18 mouse cellular contexts compared by ENCODE assay signal in the genomic region with DNA sequence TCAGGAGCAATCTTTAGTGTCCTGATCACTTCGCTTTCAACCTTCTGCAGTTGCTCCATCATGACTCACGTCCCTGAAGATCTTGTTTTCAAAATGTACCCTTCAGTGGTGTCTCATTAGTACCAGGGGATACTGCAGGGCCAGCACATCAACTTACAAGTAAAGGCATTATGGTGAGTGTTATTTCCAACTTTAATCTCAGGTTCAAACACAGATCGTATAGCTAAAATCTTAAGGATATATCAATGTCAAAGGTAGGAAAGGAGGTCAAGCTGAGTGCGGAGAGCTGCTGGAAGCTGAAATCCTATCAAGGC.
DNase-seq lines count a peak whose midpoint lies in the region; ATAC-seq and TF ChIP-seq lines count a peak whose summit lies in the region.
"Had no signal": no experiment of that assay in that cellular context is flagged by ENCODE, and none has a peak within 500 bp of the region (broad histone marks: within the 10 kb centered on the region; RNA-seq: fewer than 3 reads in every experiment).

No protein-coding gene starts in this region.

- no peak for TF ChIP-seq CTCF in cortical plate, adult 2 months (IDR thresholded peaks at IDR 0.05; ENCODE audit: extremely low read depth, insufficient read depth, low read length)
- TF ChIP-seq CTCF in forebrain, postnatal 0 days (IDR thresholded peaks at IDR 0.05; ENCODE audit: low read depth): no peak

- H3K4me1 ChIP-seq in forebrain, embryonic 14.5 days (ENCODE audit: control insufficient read depth, insufficient read depth, low read length): peaks cover 7% of the 10 kb centered on the region
- no peaks in the 10 kb centered on the region for H3K4me1 ChIP-seq in forebrain, embryonic 12.5 days
- peaks cover 0 to 13% of the 10 kb centered on the region in 2 experiments; a peak in 2 of 4 replicates for H3K4me1 ChIP-seq in heart, embryonic 14.5 days (ENCODE audit: control insufficient read depth in 2 of 2, insufficient read depth in 2 of 2, low read length in 2 of 2)
- H3K4me1 ChIP-seq in cortical plate, adult 2 months (ENCODE audit: control insufficient read depth, insufficient read depth, low read length): peaks cover 4% of the 10 kb centered on the region; the same call in 1 of the 2 replicates
- peaks cover 7% of the 10 kb centered on the region; the same call in 1 of the 2 replicates for H3K4me1 ChIP-seq in forebrain, postnatal 0 days (ENCODE audit: insufficient read depth)
- no peaks in the 10 kb centered on the region for H3K4me1 ChIP-seq in hindbrain, embryonic 13.5 days (replicated peaks)
- H3K4me1 ChIP-seq: embryonic facial prominence, embryonic 13.5 days had no signal

- ATAC-seq in forebrain, embryonic 14.5 days: no peak; the same call in 1 of the 2 replicates
- ATAC-seq in forebrain, embryonic 12.5 days (ENCODE audit: low FRiP score): no peak
- ATAC-seq in heart, embryonic 14.5 days (ENCODE audit: insufficient number of reproducible peaks, insufficient read depth, low FRiP score, low read depth): no peak
- no peak for ATAC-seq in forebrain, postnatal 0 days
- ATAC-seq in hindbrain, embryonic 13.5 days (ENCODE audit: low FRiP score): no peak
- ATAC-seq: hindbrain, embryonic 16.5 days; inflammation-experienced regulatory T-cells, adult 6 months; intestine, postnatal 0 days had no signal

- 78% methylated on average over 4 of the region's 4 CpGs for WGBS in forebrain, embryonic 14.5 days
- WGBS in forebrain, embryonic 12.5 days: 87% methylated on average over 4 of the region's 4 CpGs
- WGBS in heart, embryonic 14.5 days: 63% methylated on average over 4 of the region's 4 CpGs
- WGBS in forebrain, postnatal 0 days: 66% methylated on average over 4 of the region's 4 CpGs
- 87% methylated on average over 4 of the region's 4 CpGs for WGBS in hindbrain, embryonic 13.5 days

- H3K4me3 ChIP-seq in forebrain, embryonic 14.5 days (ENCODE audit: low read depth, low read length): no peak overlapping the region
- H3K4me3 ChIP-seq in forebrain, embryonic 12.5 days (replicated peaks): no peak overlapping the region
- H3K4me3 ChIP-seq in heart, embryonic 14.5 days (ENCODE audit: control insufficient read depth in 1 of 2, insufficient read depth in 1 of 2, low read depth in 1 of 2, low read length in 2 of 2): no peak overlapping the region
- H3K4me3 ChIP-seq in cortical plate, adult 2 months (ENCODE audit: insufficient read depth, low read length): no peak overlapping the region
- H3K4me3 ChIP-seq in forebrain, postnatal 0 days (ENCODE audit: low read depth, low read length): no peak overlapping the region
- no peak overlapping the region for H3K4me3 ChIP-seq in hindbrain, embryonic 13.5 days
- H3K4me3 ChIP-seq: embryonic facial prominence, embryonic 13.5 days had no signal

- H3K9me3 ChIP-seq in forebrain, embryonic 14.5 days (replicated peaks; ENCODE audit: control insufficient read depth, low read length): no peaks in the 10 kb centered on the region
- H3K9me3 ChIP-seq in forebrain, embryonic 12.5 days: no peaks in the 10 kb centered on the region
- no peaks in the 10 kb centered on the region for H3K9me3 ChIP-seq in heart, embryonic 14.5 days (ENCODE audit: control insufficient read depth, low read length)
- H3K9me3 ChIP-seq in forebrain, postnatal 0 days (ENCODE audit: low read length): no peaks in the 10 kb centered on the region
- no peaks in the 10 kb centered on the region for H3K9me3 ChIP-seq in hindbrain, embryonic 13.5 days
- H3K9me3 ChIP-seq: embryonic facial prominence, embryonic 13.5 days had no signal

- no peak overlapping the region for H3K4me2 ChIP-seq in forebrain, embryonic 14.5 days (ENCODE audit: low read length)
- no peak overlapping the region for H3K4me2 ChIP-seq in forebrain, embryonic 12.5 days
- no peak overlapping the region for H3K4me2 ChIP-seq in heart, embryonic 14.5 days (ENCODE audit: low read length)
- no peak overlapping the region for H3K4me2 ChIP-seq in forebrain, postnatal 0 days (ENCODE audit: low read depth)
- H3K4me2 ChIP-seq in hindbrain, embryonic 13.5 days: no peak overlapping the region
- H3K4me2 ChIP-seq: embryonic facial prominence, embryonic 13.5 days; heart, embryonic 11.5 days had no signal

- H3K9ac ChIP-seq in forebrain, embryonic 14.5 days (ENCODE audit: low read length): no peak overlapping the region
- no peak overlapping the region for H3K9ac ChIP-seq in forebrain, embryonic 12.5 days
- H3K9ac ChIP-seq in heart, embryonic 14.5 days (ENCODE audit: low read length): no peak overlapping the region
- H3K9ac ChIP-seq in forebrain, postnatal 0 days: no peak overlapping the region
- no peak overlapping the region for H3K9ac ChIP-seq in hindbrain, embryonic 13.5 days
- H3K9ac ChIP-seq: embryonic facial prominence, embryonic 13.5 days had no signal

- H3K27me3 ChIP-seq in forebrain, embryonic 14.5 days (replicated peaks; ENCODE audit: control insufficient read depth, insufficient read depth, low read length): no peaks in the 10 kb centered on the region
- H3K27me3 ChIP-seq in forebrain, embryonic 12.5 days: no peaks in the 10 kb centered on the region
- no peaks in the 10 kb centered on the region for H3K27me3 ChIP-seq in heart, embryonic 14.5 days (ENCODE audit: control insufficient read depth, insufficient read depth, low read length)
- H3K27me3 ChIP-seq in forebrain, postnatal 0 days (ENCODE audit: insufficient read depth, low read length): no peaks in the 10 kb centered on the region
- H3K27me3 ChIP-seq in hindbrain, embryonic 13.5 days: no peaks in the 10 kb centered on the region
- H3K27me3 ChIP-seq: embryonic facial prominence, embryonic 13.5 days had no signal

- no peak for DNase-seq in forebrain, embryonic 14.5 days (ENCODE audit: low spot score)
- no peak for DNase-seq in heart, adult 11 months
- DNase-seq in forebrain, postnatal 0 days: no peak
- no peak for DNase-seq in thymus, postnatal 14 days
- DNase-seq: adrenal gland, postnatal 10 days; cerebellum, adult 11 months; cerebellum, adult 8-10 months; gastrocnemius, postnatal 36 days; heart, postnatal 36 days had no signal

- H3K36me3 ChIP-seq in forebrain, embryonic 14.5 days (ENCODE audit: control insufficient read depth, insufficient read depth, low read length): no peaks in the 10 kb centered on the region
- no peaks in the 10 kb centered on the region for H3K36me3 ChIP-seq in forebrain, embryonic 12.5 days (replicated peaks)
- H3K36me3 ChIP-seq in heart, embryonic 14.5 days (ENCODE audit: control insufficient read depth, insufficient read depth, low read length): no peaks in the 10 kb centered on the region
- no peaks in the 10 kb centered on the region for H3K36me3 ChIP-seq in forebrain, postnatal 0 days (ENCODE audit: insufficient read depth)
- H3K36me3 ChIP-seq in hindbrain, embryonic 13.5 days: no peaks in the 10 kb centered on the region
- H3K36me3 ChIP-seq: embryonic facial prominence, embryonic 13.5 days had no signal

- no peak for TF ChIP-seq POLR2A in cortical plate, adult 2 months (IDR thresholded peaks at IDR 0.05; ENCODE audit: extremely low read depth, insufficient read depth, low read length)

- H3K27ac ChIP-seq in forebrain, embryonic 14.5 days (ENCODE audit: low read depth, low read length): peak overlapping the region; percentile 36; the same call in 1 of the 2 replicates
- H3K27ac ChIP-seq in forebrain, embryonic 12.5 days: no peak overlapping the region
- peak overlapping the region; percentile 10 to 14; a peak in 2 of 4 replicates for H3K27ac ChIP-seq in heart, embryonic 14.5 days (replicated peaks in 1 of 2; ENCODE audit: control insufficient read depth in 1 of 2, insufficient read depth in 1 of 2, low read depth in 2 of 2, low read length in 2 of 2)
- H3K27ac ChIP-seq in cortical plate, adult 2 months (ENCODE audit: insufficient read depth, low read length): peak overlapping the region; percentile 59; the same call in 1 of the 2 replicates
- H3K27ac ChIP-seq in forebrain, postnatal 0 days (ENCODE audit: low read depth, low read length): peak overlapping the region; percentile 10; the same call in 1 of the 2 replicates
- no peak overlapping the region for H3K27ac ChIP-seq in hindbrain, embryonic 13.5 days
- H3K27ac ChIP-seq: embryonic facial prominence, embryonic 13.5 days had no signal

Comparison
In these comparisons a context has a peak if more than half of its experiments do, and no peak if none do; other contexts are left out.
1. H3K27ac ChIP-seq: peak in forebrain, embryonic 14.5 days (single experiment), heart, embryonic 14.5 days (2 of 2), cortical plate, adult 2 months (single experiment) and forebrain, postnatal 0 days (single experiment); none in forebrain, embryonic 12.5 days (single experiment) and hindbrain, embryonic 13.5 days (single experiment).